Mouse (Mus musculus) forebrain, embryonic 11.5 days (tissue): Measurements from ENCODE around the gene Stx5a. TPM values are rescaled to one million over a fixed set of nuclear protein-coding genes. Genes with fewer than 3 reads are reported as not detected.

Experiments used
- ATAC-seq: fragments of 200-750 bp; cut with Nextera tagmentation; replicated peaks from 2 replicates; pipeline ENCODE4 v1.8.0; 2017; ENCODE audit warnings: moderate TSS enrichment; ENCODE audit not compliant: low FRiP score
- DNase-seq: peaks from one replicate; pipeline ENCODE4 v3.0.0-alpha.2; 2017; ENCODE audit warnings: low spot score
- H3K27ac ChIP-seq: fragments of 300-500 bp; sonication (generic); 2 replicates; pipeline ENCODE4 v1.5.1; 2014; ENCODE audit warnings: low read depth, low read length
- H3K27me3 ChIP-seq: fragments of 300-500 bp; sonication (generic); 2 replicates; pipeline ENCODE4 v1.6.1; 2014; ENCODE audit warnings: mild to moderate bottlenecking, low read length, mixed read lengths; ENCODE audit not compliant: control insufficient read depth, insufficient read depth
- H3K36me3 ChIP-seq: fragments of 300-500 bp; sonication (generic); 2 replicates; pipeline ENCODE4 v1.6.1; 2014; ENCODE audit warnings: mild to moderate bottlenecking, low read length, moderate library complexity, mixed read lengths; ENCODE audit not compliant: control insufficient read depth, insufficient read depth
- H3K4me1 ChIP-seq: fragments of 300-500 bp; sonication (generic); replicated peaks from 2 replicates; pipeline ENCODE4 v1.6.1; 2014; ENCODE audit warnings: low read length, mixed read lengths; ENCODE audit not compliant: control insufficient read depth, insufficient read depth
- H3K4me2 ChIP-seq: fragments of 300-500 bp; sonication (generic); 2 replicates; pipeline ENCODE4 v1.6.1; 2014; ENCODE audit warnings: low read depth, mild to moderate bottlenecking, low read length, moderate library complexity, mixed read lengths; ENCODE audit not compliant: severe bottlenecking
- H3K4me3 ChIP-seq: fragments of 300-500 bp; sonication (generic); 2 replicates; pipeline ENCODE4 v1.5.1; 2014; ENCODE audit warnings: low read depth, low read length
- H3K9ac ChIP-seq: fragments of 300-500 bp; sonication (generic); 2 replicates; pipeline ENCODE4 v1.6.1; 2014; ENCODE audit warnings: low read length
- H3K9me3 ChIP-seq: fragments of 300-500 bp; sonication (generic); 2 replicates; pipeline ENCODE4 v1.6.1; 2016; ENCODE audit warnings: low read length, mixed read lengths; ENCODE audit not compliant: control insufficient read depth
- WGBS: fragments of 180-500 bp; shearing (Covaris S2); extraction: QIAGEN DNeasy Blood & Tissue Kit; methylation state at CpG from one replicate; pipeline ENCODE4 v1.1.7; 2014; 5-methylcytosine and 5-hydroxymethylcytosine counted together
- polyA plus RNA-seq: library from polyadenylated mRNA; unstranded; fragments of >200 nt; fragmentation: Nextera tagmentation; extraction: Ambion mirVana; gene quantifications from 2 replicates; pipeline ENCODE4 v1.2.1, GENCODE M21; 2014

Stx5a gene
- 88.4 and 93.8 TPM in 2 replicates for polyA plus RNA-seq

- ATAC-seq, result peak; percentile 98
- Histone ChIP-seq H3K4me2 (peak within 1 kb of the TSS; percentile 79), H3K9me3 (no peaks in the 10 kb centered on the region), H3K4me1 (peaks cover 12% of the 10 kb centered on the region), H3K27me3 (no peaks in the 10 kb centered on the region), H3K4me3 (peak within 1 kb of the TSS; percentile 67), H3K27ac (peak within 1 kb of the TSS; percentile 87), H3K36me3 (peaks cover 8% of the 10 kb centered on the region), H3K9ac (peak within 1 kb of the TSS; percentile 62)
- DNase-seq, result peak; percentile 96
- under 1% methylated on average over 36 of the region's 36 CpGs for WGBS
Measured at GRCm38 (mm10) chr19:8741243-8741869, at the start of gene Stx5a. Gene Stx5a, plus strand, starts transcription at chr19:8741413.

GRCm38 (mm10) chr19:8691871-8692539, 49.2 kb upstream of the Stx5a start:
- Histone ChIP-seq H3K27me3 (no peaks in the 10 kb centered on the region), H3K27ac (no peak overlapping the region), H3K4me3 (no peak overlapping the region), H3K4me1 (no peaks in the 10 kb centered on the region), H3K9ac (no peak overlapping the region), H3K4me2 (no peak overlapping the region), H3K9me3 (no peaks in the 10 kb centered on the region), H3K36me3 (no peaks in the 10 kb centered on the region)
- ATAC-seq (no peak), DNase-seq (no peak)
- WGBS, result 62% methylated on average over 9 of the region's 9 CpGs

GRCm38 (mm10) chr19:8692740-8693139, 48.5 kb upstream of the Stx5a start:
- Histone ChIP-seq H3K4me3 (no peak overlapping the region), H3K27ac (no peak overlapping the region), H3K4me2 (no peak overlapping the region), H3K36me3 (no peaks in the 10 kb centered on the region), H3K27me3 (no peaks in the 10 kb centered on the region), H3K9ac (no peak overlapping the region), H3K9me3 (no peaks in the 10 kb centered on the region), H3K4me1 (no peaks in the 10 kb centered on the region)
- ATAC-seq, result no peak
- WGBS, result 77% methylated on average over 5 of the region's 5 CpGs
- no peak for DNase-seq

GRCm38 (mm10) chr19:8695330-8695729, 45.9 kb upstream of the Stx5a start:
- no peak for DNase-seq
- Histone ChIP-seq H3K9ac (no peak overlapping the region), H3K27ac (no peak overlapping the region), H3K9me3 (no peaks in the 10 kb centered on the region), H3K27me3 (no peaks in the 10 kb centered on the region), H3K4me1 (no peaks in the 10 kb centered on the region), H3K4me3 (no peak overlapping the region), H3K36me3 (no peaks in the 10 kb centered on the region), H3K4me2 (no peak overlapping the region)
- WGBS, result 60% methylated on average over 6 of the region's 6 CpGs
- ATAC-seq, result peak; percentile 51; the same call in 1 of the 2 replicates

GRCm38 (mm10) chr19:8699652-8700051, 41.6 kb upstream of the Stx5a start:
- no peak for DNase-seq
- no peak for ATAC-seq
- no peaks in the 10 kb centered on the region for H3K4me1 ChIP-seq
- no peak overlapping the region for H3K9ac ChIP-seq
- 78% methylated on average over 9 of the region's 9 CpGs for WGBS
- H3K27ac ChIP-seq, result no peak overlapping the region
- H3K4me2 ChIP-seq, result no peak overlapping the region
- H3K4me3 ChIP-seq, result no peak overlapping the region
- no peaks in the 10 kb centered on the region for H3K36me3 ChIP-seq
- no peaks in the 10 kb centered on the region for H3K27me3 ChIP-seq
- no peaks in the 10 kb centered on the region for H3K9me3 ChIP-seq

GRCm38 (mm10) chr19:8702458-8702857, 38.8 kb upstream of the Stx5a start:
- H3K27ac ChIP-seq, result no peak overlapping the region
- no peak overlapping the region for H3K4me3 ChIP-seq
- no peaks in the 10 kb centered on the region; the same call in 1 of the 2 replicates for H3K36me3 ChIP-seq
- H3K4me2 ChIP-seq, result no peak overlapping the region
- no peak for ATAC-seq
- no peaks in the 10 kb centered on the region for H3K27me3 ChIP-seq
- no peak overlapping the region for H3K9ac ChIP-seq
- no peaks in the 10 kb centered on the region for H3K9me3 ChIP-seq
- no peaks in the 10 kb centered on the region for H3K4me1 ChIP-seq
- no peak for DNase-seq
- 76% methylated on average over 3 of the region's 3 CpGs for WGBS

GRCm38 (mm10) chr19:8703571-8703970, 37.6 kb upstream of the Stx5a start:
- no peak overlapping the region for H3K9ac ChIP-seq
- peaks cover 9% of the 10 kb centered on the region; the same call in 1 of the 2 replicates for H3K36me3 ChIP-seq
- H3K27ac ChIP-seq, result no peak overlapping the region
- H3K4me1 ChIP-seq, result no peaks in the 10 kb centered on the region
- no peaks in the 10 kb centered on the region for H3K9me3 ChIP-seq
- H3K27me3 ChIP-seq, result no peaks in the 10 kb centered on the region
- DNase-seq, result no peak
- WGBS, result 52% methylated on average over 3 of the region's 4 CpGs
- no peak overlapping the region for H3K4me3 ChIP-seq
- no peak overlapping the region for H3K4me2 ChIP-seq
- no peak for ATAC-seq

- no peaks in the 10 kb centered on the region for H3K4me1 ChIP-seq
- no peak overlapping the region for H3K4me3 ChIP-seq
- H3K27me3 ChIP-seq, result no peaks in the 10 kb centered on the region
- no peak overlapping the region for H3K4me2 ChIP-seq
- H3K36me3 ChIP-seq, result peaks cover 18% of the 10 kb centered on the region
- WGBS, result 75% methylated on average over 6 of the region's 6 CpGs
- H3K9ac ChIP-seq, result no peak overlapping the region
- no peak for ATAC-seq
- no peak overlapping the region for H3K27ac ChIP-seq
- H3K9me3 ChIP-seq, result no peaks in the 10 kb centered on the region
- DNase-seq, result no peak
Measured at GRCm38 (mm10) chr19:8705026-8705708, 36.0 kb upstream of the Stx5a start.
